9 mouse cellular contexts compared by ENCODE assay signal in the genomic region with DNA sequence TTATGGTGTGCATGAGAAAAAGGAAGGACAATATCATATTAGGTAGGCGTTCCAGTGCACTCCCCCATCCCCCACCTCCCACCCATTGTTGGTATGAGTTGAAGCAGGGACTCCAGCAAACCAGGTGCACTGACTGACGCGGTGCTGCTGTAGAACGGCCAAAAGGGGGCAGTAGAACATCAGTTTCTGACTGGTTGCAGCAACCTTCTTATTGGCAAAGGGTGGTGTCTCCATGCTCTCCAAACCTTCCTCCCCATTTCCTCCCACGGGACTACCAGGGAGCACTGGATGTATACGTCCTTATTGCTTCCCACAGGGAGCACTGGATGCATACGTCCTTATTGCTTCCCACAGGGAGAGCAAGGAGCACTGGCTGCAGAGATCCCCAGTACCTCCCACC. TPM values are rescaled to one million over a fixed set of nuclear protein-coding genes. Genes with fewer than 3 reads are reported as not detected.
DNase-seq lines count a peak whose midpoint lies in the region; ATAC-seq and TF ChIP-seq lines count a peak whose summit lies in the region.
"Not testable (repeated sequence)": the region's sequence is repeated elsewhere in the genome, so short reads cannot be mapped to it uniquely, and the experiment has no call there.
"Had no signal": no experiment of that assay in that cellular context is flagged by ENCODE, and none has a peak within 500 bp of the region (broad histone marks: within the 10 kb centered on the region; RNA-seq: fewer than 3 reads in every experiment).

No protein-coding gene starts in this region.

- ATAC-seq in forebrain, embryonic 14.5 days; lung, embryonic 14.5 days (ENCODE audit: insufficient read depth): not testable (repeated sequence)

- H3K27me3 ChIP-seq in forebrain, embryonic 14.5 days (replicated peaks; ENCODE audit: control insufficient read depth, insufficient read depth, low read length); lung, embryonic 14.5 days (ENCODE audit: insufficient read depth, low read length): not testable (repeated sequence)

- H3K4me3 ChIP-seq in forebrain, embryonic 14.5 days (ENCODE audit: low read depth, low read length); lung, embryonic 14.5 days (ENCODE audit: low read depth, low read length): not testable (repeated sequence)

- H3K4me1 ChIP-seq in forebrain, embryonic 14.5 days (ENCODE audit: control insufficient read depth, insufficient read depth, low read length); lung, embryonic 14.5 days (ENCODE audit: insufficient read depth): not testable (repeated sequence)

- WGBS in forebrain, embryonic 14.5 days: 8% methylated on average over 6 of the region's 7 CpGs
- WGBS in lung, embryonic 14.5 days: 3% methylated on average over 6 of the region's 7 CpGs

- H3K4me2 ChIP-seq in forebrain, embryonic 14.5 days (ENCODE audit: low read length); lung, embryonic 14.5 days: not testable (repeated sequence)

- TF ChIP-seq CTCF in lung, embryonic 14.5 days (IDR thresholded peaks at IDR 0.05; ENCODE audit: low read depth): peak; percentile 68

- intact Hi-C loops in heart, postnatal 36 days (cut with DNase I): not testable (repeated sequence)

- H3K9me3 ChIP-seq in forebrain, embryonic 14.5 days (replicated peaks; ENCODE audit: control insufficient read depth, low read length); lung, embryonic 14.5 days (ENCODE audit: low read depth, low read length): not testable (repeated sequence)

- H3K27ac ChIP-seq in forebrain, embryonic 14.5 days (ENCODE audit: low read depth, low read length); lung, embryonic 14.5 days (ENCODE audit: low read depth): not testable (repeated sequence)

- peak; percentile 84 for DNase-seq in NIH3T3 (ENCODE audit: low read depth)
- peak; percentile 37 to 44 for DNase-seq in cerebellum, adult 18-20 months
- DNase-seq in forebrain, embryonic 14.5 days (ENCODE audit: low spot score): peak; percentile 66
- peak; percentile 54 to 55 for DNase-seq in heart, postnatal 36 days
- DNase-seq in kidney, postnatal 4 days: peak; percentile 63 to 71
- DNase-seq in lung, embryonic 14.5 days: peak; percentile 81
- DNase-seq in ovary, postnatal 36 days (ENCODE audit: low spot score): peak; percentile 54
- peak; percentile 29 for DNase-seq in urinary bladder, postnatal 25 days (ENCODE audit: low spot score)

- not testable (repeated sequence) for H3K9ac ChIP-seq in forebrain, embryonic 14.5 days (ENCODE audit: low read length); lung, embryonic 14.5 days

- not testable (repeated sequence) for H3K36me3 ChIP-seq in forebrain, embryonic 14.5 days (ENCODE audit: control insufficient read depth, insufficient read depth, low read length); lung, embryonic 14.5 days (ENCODE audit: insufficient read depth)

RNA-seq across cellular contexts. Expression of gene Spr, which starts 3.4 kb away (rescaled TPM):
- polyA plus RNA-seq in forebrain, embryonic 14.5 days (2014; fragmentation: Nextera tagmentation; extraction: Ambion mirVana): 57.6 and 59.4 TPM in 2 replicates
- total RNA-seq in heart, postnatal 36 days (2021): 10 to 100 TPM; 82.3 to 83.8 TPM
- polyA plus RNA-seq in lung, embryonic 14.5 days (2014; fragmentation: Nextera tagmentation; extraction: Ambion mirVana): 83.3 and 90.9 TPM in 2 replicates

RNA-seq across cellular contexts. Expression of gene Emx1, which starts 46.2 kb away (rescaled TPM):
- polyA plus RNA-seq in forebrain, embryonic 14.5 days (2014; fragmentation: Nextera tagmentation; extraction: Ambion mirVana): 61.3 and 68.6 TPM in 2 replicates
- total RNA-seq in heart, postnatal 36 days (2021): not detected
- 0.23 TPM in 1 of 2 replicates, not detected in the other for polyA plus RNA-seq in lung, embryonic 14.5 days (2014; fragmentation: Nextera tagmentation; extraction: Ambion mirVana)
- polyA plus RNA-seq: hindbrain, embryonic 13.5 days had no signal

Comparison
In these comparisons a context has a peak if more than half of its experiments do, and no peak if none do; other contexts are left out.
1. DNase-seq: peak in every context shown above with its lines; median percentile 84 in NIH3T3; 81 in lung, embryonic 14.5 days; 67 in kidney, postnatal 4 days; 66 in forebrain, embryonic 14.5 days; 54 in heart, postnatal 36 days; 54 in ovary, postnatal 36 days; 40 in cerebellum, adult 18-20 months; 29 in urinary bladder, postnatal 25 days.
2. RNA of gene Emx1, which starts 46.2 kb away (polyA plus RNA-seq): 61.3 to 68.6 TPM in forebrain, embryonic 14.5 days; 0.23 TPM in lung, embryonic 14.5 days; every median in the first group is over 10 times any median in the second.